Mouse (Mus musculus) layer of hippocampus, adult 6 months (tissue): ENCODE measurements around the gene Eno1. TPM values are rescaled to one million over a fixed set of nuclear protein-coding genes. Genes with fewer than 3 reads are reported as not detected.

Source experiments
- long read RNA-seq, 2 experiments: library from polyadenylated mRNA; unstranded; transcript quantifications; one replicate each; pipeline ENCODE4 v2.0.0; 2019 to 2020
- polyA plus RNA-seq: library from polyadenylated mRNA; unstranded; fragments of <200 nt; fragmentation: Nextera tagmentation; gene quantifications from 2 replicates; pipeline ENCODE4 v1.2.3, GENCODE M21; 2021

Gene Eno1
- polyA plus RNA-seq, result 1,130 and 1,146 TPM in 2 replicates
- long read RNA-seq, experiment 1, transcript Eno1-207 (3 exons, 578 nt), result minor isoform, 26 of 2,509 reads
- long read RNA-seq, experiment 1, transcript Eno1-201 (8 exons, 1,902 nt), result minor isoform, 20 of 2,509 reads
- long read RNA-seq, experiment 1, transcript Eno1-202 (12 exons, 2,027 nt), result major isoform, 2,143 of 2,509 reads
- long read RNA-seq, experiment 1, partial matches to known transcripts, result 274 of 2,509 reads
- long read RNA-seq, experiment 1, other reads (novel, unspliced or antisense), result 46 of 2,509 reads
- long read RNA-seq, experiment 2, transcript Eno1-201 (8 exons, 1,902 nt), result minor isoform, 10 of 5,875 reads
- long read RNA-seq, experiment 2, transcript Eno1-202 (12 exons, 2,027 nt), result major isoform, 5,715 of 5,875 reads
- long read RNA-seq, experiment 2, partial matches to known transcripts, result 66 of 5,875 reads
- long read RNA-seq, experiment 2, other reads (novel, unspliced or antisense), result 82 of 5,875 reads

GRCm38 (mm10) chr4:150236521-150237481 lies at the start of gene Eno1:
TSS of gene Eno1 (plus strand) at chr4:150236721.

DNA sequence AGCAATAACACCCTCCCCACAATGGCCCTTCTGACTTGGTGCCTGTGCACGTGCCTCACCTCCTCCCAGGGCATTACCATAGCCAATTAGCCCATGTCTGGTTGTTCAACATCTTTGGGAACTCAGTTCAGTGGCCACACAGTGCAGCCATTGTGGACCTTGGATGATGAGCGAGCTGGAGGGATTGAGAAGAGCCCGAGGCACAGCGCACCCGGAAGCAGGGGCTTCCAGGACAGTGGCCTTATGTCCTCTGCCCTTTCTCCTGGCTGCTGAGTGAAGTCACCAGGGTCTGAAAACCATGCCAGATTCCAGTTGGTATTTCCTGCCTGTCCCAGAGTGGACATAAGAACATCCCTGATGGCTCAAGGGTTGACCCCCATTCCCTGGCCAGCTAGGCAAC lies 35.3 kb upstream of the Eno1 start, which contains the start of gene Car6:
Car6 (minus strand) TSS at position 101 of the 400 bp plus-strand sequence.

DNA sequence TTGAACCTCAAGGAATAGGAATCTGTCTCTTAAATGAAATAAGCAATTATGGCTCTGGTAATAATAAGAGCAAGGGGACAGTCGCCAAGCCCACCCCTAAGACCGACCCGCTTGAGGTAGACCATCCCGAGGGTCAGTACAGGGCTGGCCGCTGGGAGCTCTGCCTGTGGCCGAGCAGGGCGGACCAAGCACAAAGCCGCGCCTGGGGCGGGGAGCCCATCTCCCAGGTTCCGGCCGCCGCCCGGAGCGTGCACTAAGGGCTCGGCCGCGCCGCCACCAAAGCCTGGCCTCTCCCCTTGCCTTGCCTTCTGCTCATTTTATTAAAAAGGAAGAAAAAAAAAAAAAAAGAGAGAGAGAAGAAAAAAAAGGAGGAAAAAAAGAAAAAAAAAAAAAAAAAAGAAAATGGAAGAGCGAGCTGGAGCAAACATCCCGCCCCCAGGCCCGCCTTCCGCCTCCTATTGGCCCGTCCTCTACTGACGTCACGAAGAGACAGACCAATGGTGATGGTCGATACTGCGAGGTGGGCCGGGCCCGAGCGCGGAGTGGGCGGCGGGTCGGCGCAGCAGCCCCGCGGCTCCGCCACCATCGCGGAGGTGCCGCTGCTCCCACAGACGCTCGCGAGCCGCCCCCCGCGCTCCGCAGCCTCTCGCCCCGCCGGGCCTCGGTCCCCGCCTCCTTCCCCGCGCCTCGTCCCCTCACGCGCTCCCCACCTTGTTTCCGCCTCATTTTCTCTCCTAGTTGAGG lies 44.7 kb downstream of the Eno1 start, which contains the start of gene Rere:
Rere (plus strand) TSS at position 629 of the 744 bp plus-strand sequence.

Other genes starting within 250 kb of the Eno1 start
- gene H6pd, start 227.7 kb upstream of the Eno1 start, polyA plus RNA-seq, result 2.1 and 2.3 TPM in 2 replicates
- gene Gpr157, start 149.4 kb upstream of the Eno1 start, polyA plus RNA-seq, result 0.25 and 0.29 TPM in 2 replicates
- gene Slc2a5, start 117.4 kb upstream of the Eno1 start, polyA plus RNA-seq, result 8.8 and 9.9 TPM in 2 replicates
- gene Slc2a7, start 87.7 kb upstream of the Eno1 start, polyA plus RNA-seq, result not detected in 2 replicates
- not detected in 2 replicates for gene Car6, start 35.4 kb upstream of the Eno1 start, polyA plus RNA-seq
- 28.4 and 34.7 TPM in 2 replicates for gene Rere, start 44.9 kb downstream of the Eno1 start, polyA plus RNA-seq